20 mouse cellular contexts compared by ENCODE assay signal in the genomic region with DNA sequence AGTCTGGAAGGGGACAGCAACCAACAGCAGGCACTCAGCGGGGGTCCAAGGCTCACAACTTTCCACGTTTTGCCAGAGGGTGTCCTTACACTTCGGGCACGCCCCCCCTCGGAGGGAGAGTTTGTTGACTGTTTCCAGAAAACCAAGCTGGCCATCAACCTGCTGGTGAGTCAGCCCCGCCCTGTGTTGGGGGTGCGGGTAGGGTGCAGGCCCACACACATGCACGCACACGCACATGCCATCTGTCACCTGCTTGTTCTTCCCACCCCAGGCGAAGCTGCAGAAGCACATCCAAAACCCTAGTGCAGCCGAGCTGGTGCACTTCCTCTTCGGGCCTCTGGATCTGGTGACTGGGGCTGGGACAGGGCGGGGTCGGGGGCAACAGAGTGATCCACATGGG. TPM values are rescaled to one million over a fixed set of nuclear protein-coding genes. Genes with fewer than 3 reads are reported as not detected.
A peak's percentile ranks its signal among the peaks of the same experiment; 100 is the strongest.
DNase-seq lines count a peak whose midpoint lies in the region; ATAC-seq lines count a peak whose summit lies in the region.
"Had no signal": no experiment of that assay in that cellular context is flagged by ENCODE, and none has a peak within 500 bp of the region (broad histone marks: within the 10 kb centered on the region; RNA-seq: fewer than 3 reads in every experiment).

No protein-coding gene starts in this region.

- H3K4me3 ChIP-seq in liver, embryonic 12.5 days = no peak overlapping the region
- H3K4me3 ChIP-seq: forebrain, embryonic 13.5 days; hindbrain, embryonic 10.5 days; midbrain, embryonic 10.5 days; stomach, embryonic 15.5 days had no signal

- no peak overlapping the region for H3K9ac ChIP-seq in liver, embryonic 12.5 days
- H3K9ac ChIP-seq: forebrain, embryonic 13.5 days; stomach, embryonic 15.5 days had no signal

- no peaks in the 10 kb centered on the region for H3K9me3 ChIP-seq in liver, embryonic 12.5 days (replicated peaks)
- H3K9me3 ChIP-seq: forebrain, embryonic 13.5 days; hindbrain, embryonic 10.5 days; midbrain, embryonic 10.5 days; stomach, embryonic 15.5 days had no signal

- H3K36me3 ChIP-seq in liver, embryonic 12.5 days = no peaks in the 10 kb centered on the region
- H3K36me3 ChIP-seq: hindbrain, embryonic 10.5 days; midbrain, embryonic 10.5 days; stomach, embryonic 15.5 days had no signal

- no peak overlapping the region for H3K27ac ChIP-seq in liver, embryonic 12.5 days
- H3K27ac ChIP-seq: forebrain, embryonic 13.5 days; hindbrain, embryonic 10.5 days; hindbrain, postnatal 0 days; midbrain, embryonic 10.5 days; stomach, embryonic 15.5 days had no signal

- H3K4me2 ChIP-seq in liver, embryonic 12.5 days = no peak overlapping the region
- H3K4me2 ChIP-seq: forebrain, embryonic 13.5 days; stomach, embryonic 15.5 days had no signal

- H3K4me1 ChIP-seq in liver, embryonic 12.5 days = peaks cover 17% of the 10 kb centered on the region; the same call in 1 of the 2 replicates

- WGBS in liver, embryonic 12.5 days (ENCODE audit: insufficient replicate concordance) = 53% methylated on average over 14 of the region's 14 CpGs

- H3K27me3 ChIP-seq in liver, embryonic 12.5 days (replicated peaks) = peaks cover 59% of the 10 kb centered on the region
- H3K27me3 ChIP-seq: stomach, embryonic 15.5 days had no signal

- peak; percentile 38; the same call in 1 of the 2 replicates for ATAC-seq in granulocyte monocyte progenitor cell, adult 5-6 weeks (replicated peaks; ENCODE audit: poor library complexity, severe bottlenecking)
- no peak for ATAC-seq in liver, embryonic 12.5 days
- ATAC-seq: forebrain, embryonic 13.5 days; hindbrain, postnatal 0 days had no signal

- DNase-seq in cerebellum, postnatal 14 days = peak; percentile 47 to 69
- no peak for DNase-seq in cerebellum, adult 9-10 months
- peak; percentile 43 for DNase-seq in right cerebral cortex, adult 18-20 months
- no peak for DNase-seq in right cerebral cortex, postnatal 14 days
- peak; percentile 34 to 43 for DNase-seq in right cerebral cortex, postnatal 36 days (ENCODE audit: low spot score in 2 of 2)
- DNase-seq: adrenal gland, adult 2 months; gastrocnemius, postnatal 25 days; kidney, adult 18-20 months; kidney, postnatal 14 days; lung, adult 18-20 months; lung, postnatal 36 days; retina, postnatal 1 day; thymus, adult 18-20 months had no signal

RNA-seq across cellular contexts. Expression of a gene that starts 18.3 kb away (rescaled TPM):
- total RNA-seq in granulocyte monocyte progenitor cell, adult 5-6 weeks (2014; fragmentation: Nextera tagmentation) = 0.11 TPM in 1 of 2 replicates, not detected in the other
- total RNA-seq in granulocyte monocyte progenitor cell, adult 5-6 weeks (2017) = not detected in 2 replicates
- polyA plus RNA-seq in liver, embryonic 12.5 days (2016; fragmentation: Nextera tagmentation; extraction: Ambion mirVana) = 4.9 and 5.6 TPM in 2 replicates

RNA-seq across cellular contexts. Expression of a gene that starts 29.4 kb away (rescaled TPM):
- 6.0 and 13.2 TPM in 2 replicates for total RNA-seq in granulocyte monocyte progenitor cell, adult 5-6 weeks (2014; fragmentation: Nextera tagmentation)
- 4.5 and 8.7 TPM in 2 replicates for total RNA-seq in granulocyte monocyte progenitor cell, adult 5-6 weeks (2017)
- 24.3 and 24.8 TPM in 2 replicates for polyA plus RNA-seq in liver, embryonic 12.5 days (2016; fragmentation: Nextera tagmentation; extraction: Ambion mirVana)

RNA-seq across cellular contexts. Expression of a gene that starts 29.5 kb away (rescaled TPM):
- total RNA-seq in granulocyte monocyte progenitor cell, adult 5-6 weeks (2014; fragmentation: Nextera tagmentation) = 43.3 and 52.4 TPM in 2 replicates
- total RNA-seq in granulocyte monocyte progenitor cell, adult 5-6 weeks (2017) = 6.3 and 21.4 TPM in 2 replicates
- 24.7 and 25.6 TPM in 2 replicates for polyA plus RNA-seq in liver, embryonic 12.5 days (2016; fragmentation: Nextera tagmentation; extraction: Ambion mirVana)

RNA-seq across cellular contexts. Expression of a gene that starts 35.0 kb away (rescaled TPM):
- total RNA-seq in granulocyte monocyte progenitor cell, adult 5-6 weeks (2014; fragmentation: Nextera tagmentation) = 289 and 344 TPM in 2 replicates
- total RNA-seq in granulocyte monocyte progenitor cell, adult 5-6 weeks (2017) = 559 and 668 TPM in 2 replicates
- polyA plus RNA-seq in liver, embryonic 12.5 days (2016; fragmentation: Nextera tagmentation; extraction: Ambion mirVana) = 516 and 525 TPM in 2 replicates

RNA-seq across cellular contexts. Expression of a gene that starts 57.0 kb away (rescaled TPM):
- total RNA-seq in granulocyte monocyte progenitor cell, adult 5-6 weeks (2014; fragmentation: Nextera tagmentation) = 19.7 and 41.9 TPM in 2 replicates
- total RNA-seq in granulocyte monocyte progenitor cell, adult 5-6 weeks (2017) = 10.8 and 15.6 TPM in 2 replicates
- polyA plus RNA-seq in liver, embryonic 12.5 days (2016; fragmentation: Nextera tagmentation; extraction: Ambion mirVana) = 21.1 and 22.8 TPM in 2 replicates

Comparison
In these comparisons a context has a peak if more than half of its experiments do, and no peak if none do; other contexts are left out.
1. DNase-seq: peak in cerebellum, postnatal 14 days (2 of 2), right cerebral cortex, adult 18-20 months (single experiment) and right cerebral cortex, postnatal 36 days (2 of 2); none in cerebellum, adult 9-10 months (single experiment) and right cerebral cortex, postnatal 14 days (single experiment).